Mouse (Mus musculus): ENCODE measurements around the gene Ncor2. TPM values are rescaled to one million over a fixed set of nuclear protein-coding genes. Genes with fewer than 3 reads are reported as not detected.

The Ncor2 gene
- total RNA-seq, 2 experiments from 2014 or later = 67.8 to 89.5 TPM

DNA sequence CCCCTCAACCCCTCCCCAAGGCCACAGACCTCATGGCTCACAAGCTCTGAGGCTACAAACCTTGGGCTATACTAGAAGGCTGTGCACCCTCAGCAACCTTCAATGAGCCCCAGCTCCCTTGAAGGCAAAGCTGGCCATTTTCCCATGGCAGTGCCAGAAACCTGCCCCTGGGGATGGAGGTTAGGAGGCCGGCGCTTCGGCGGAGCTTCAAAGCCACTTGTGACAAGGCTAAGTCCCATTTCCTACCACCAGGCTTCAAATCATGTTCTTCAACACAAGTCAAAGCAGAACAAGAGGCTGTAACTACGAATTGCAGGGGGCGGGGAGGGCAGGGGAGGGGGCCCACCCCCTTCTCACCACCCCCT lies 122.7 kb downstream of the Ncor2 start:
- DNase-seq (ENCODE audit: low spot score) = no peak
- intact Hi-C loops (cut with DNase I) = loop anchor here (5.0 kb wide), 1 partner anchor 211 kb away; no protein-coding TSS in a partner anchor

DNA sequence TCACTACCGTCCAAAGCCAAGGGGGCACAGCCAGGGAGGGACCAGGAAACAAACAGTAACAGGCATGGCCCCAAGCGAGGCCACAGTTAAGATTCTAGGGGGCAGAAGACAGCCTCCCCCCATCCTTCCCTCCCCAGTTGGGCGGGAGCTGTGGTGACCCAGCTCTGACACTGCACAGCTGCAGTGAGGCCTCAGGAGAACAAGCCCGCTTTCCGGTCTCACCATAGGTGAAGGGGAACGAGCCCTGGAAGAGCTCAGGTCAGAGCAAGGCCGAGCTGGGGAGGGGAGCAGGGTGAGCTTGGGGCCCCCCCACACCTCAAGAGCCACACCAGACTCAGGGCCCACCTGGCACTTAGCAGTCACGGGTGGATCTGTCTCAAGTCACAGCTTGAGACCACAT lies 123.1 kb downstream of the Ncor2 start:
- intact Hi-C loops (cut with DNase I) = loop anchor here (5.0 kb wide), 1 partner anchor 211 kb away; no protein-coding TSS in a partner anchor

DNA sequence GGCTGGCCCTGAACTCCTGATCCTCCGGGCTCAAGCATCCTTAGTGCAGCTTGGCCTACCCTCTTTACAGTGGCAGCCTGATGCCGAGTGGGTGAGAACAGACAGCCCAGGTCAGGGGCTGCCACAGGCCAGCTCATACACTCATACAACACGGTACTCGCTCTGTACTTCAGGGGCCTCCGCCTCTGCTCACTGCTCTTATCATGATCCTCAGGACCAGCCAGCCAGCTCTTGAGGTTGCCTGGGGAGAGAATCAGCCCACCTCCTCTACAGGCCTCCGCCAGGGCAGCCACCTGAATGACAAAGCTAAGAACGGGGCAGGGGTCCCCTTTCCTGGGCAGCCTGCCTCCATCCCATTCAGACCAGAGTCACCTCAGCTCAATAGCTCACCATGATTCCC lies 125.4 kb downstream of the Ncor2 start:
- intact Hi-C loops (cut with DNase I) = no loop called here
- DNase-seq (ENCODE audit: low spot score) = no peak

More for the DNA sequence above, 123.1 kb downstream of the Ncor2 start:
- DNase-seq (ENCODE audit: low spot score) = no peak

DNA sequence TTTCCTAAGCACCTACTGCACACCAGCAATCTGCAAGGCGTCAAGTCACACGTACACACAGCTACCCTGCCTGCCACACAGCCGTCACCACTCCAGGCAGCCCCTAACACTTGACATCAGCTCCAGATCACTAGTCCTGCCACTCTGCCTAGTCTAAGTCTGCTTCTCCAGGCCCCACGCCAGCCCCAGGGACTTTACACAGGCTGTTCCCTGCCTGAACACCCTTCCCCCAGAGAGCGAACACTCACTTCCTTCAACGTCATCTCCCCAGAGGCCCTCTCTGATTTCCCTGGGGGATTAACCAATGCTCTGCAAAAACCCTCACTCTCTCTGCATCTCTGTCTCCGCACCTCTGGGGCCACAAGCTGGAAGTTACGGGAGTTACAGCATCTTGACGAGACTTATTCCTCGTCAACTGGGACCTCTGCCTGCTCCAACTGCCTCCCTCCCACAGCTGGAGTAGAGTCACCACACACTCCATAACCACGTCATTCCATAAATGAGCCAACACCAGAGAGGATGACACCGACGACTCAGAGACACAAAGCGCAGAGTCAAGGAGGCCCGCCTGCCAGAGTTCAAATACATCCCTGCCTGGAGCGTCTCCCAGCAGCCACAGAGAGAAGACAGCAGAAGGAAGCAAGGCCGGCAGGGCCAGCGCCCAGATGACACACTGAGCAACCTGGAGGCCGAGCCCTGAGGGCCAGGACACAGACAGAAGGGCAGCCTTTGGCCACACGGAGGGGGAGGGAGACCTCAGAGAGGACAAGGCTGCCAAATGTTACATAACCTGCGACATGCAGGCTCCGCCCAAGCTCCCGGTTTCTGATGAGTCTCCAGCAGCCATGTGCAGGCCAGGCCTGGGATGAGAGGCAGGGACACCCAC lies 126.2 kb downstream of the Ncor2 start:
- peak; percentile 80 for DNase-seq (ENCODE audit: low spot score)
- intact Hi-C loops (cut with DNase I) = no loop called here

DNA sequence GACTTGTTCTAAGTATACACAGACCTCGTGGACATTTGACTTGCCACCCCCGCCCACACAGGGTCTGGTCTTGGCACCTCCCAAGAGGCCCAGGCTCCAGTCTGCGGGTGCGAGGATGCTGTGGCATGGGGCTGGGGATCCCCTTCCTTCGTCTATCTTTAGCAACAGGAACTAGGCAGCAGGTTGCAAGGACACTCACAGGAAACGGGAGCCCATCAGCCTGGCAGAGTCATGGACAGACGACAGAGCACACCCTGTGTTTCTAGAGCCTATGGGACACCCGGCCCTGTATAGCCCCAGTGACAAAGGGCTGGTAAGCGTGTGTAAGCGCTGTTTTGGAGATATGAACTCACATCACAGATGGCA lies 126.8 kb downstream of the Ncor2 start:
- DNase-seq (ENCODE audit: low spot score) = no peak
- intact Hi-C loops (cut with DNase I) = no loop called here

DNA sequence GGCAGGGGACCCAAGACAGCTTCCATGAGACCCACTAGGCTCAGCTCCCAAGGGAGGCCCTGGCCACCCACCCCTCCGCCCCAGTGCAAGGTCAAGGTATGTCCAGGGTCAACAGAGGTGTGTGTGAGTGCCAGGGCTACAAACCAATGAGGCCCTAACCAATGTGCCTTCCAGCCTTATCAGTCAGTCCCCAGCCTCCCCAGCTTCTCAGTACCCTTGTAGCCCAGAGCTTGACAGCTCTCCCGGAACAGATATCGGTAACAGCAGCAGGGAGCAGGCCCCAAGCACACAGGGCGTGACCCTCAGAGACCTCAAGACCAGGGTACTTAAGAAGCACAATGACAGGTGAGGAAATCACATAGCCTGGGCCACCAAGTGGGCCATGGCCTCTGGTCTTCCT lies 129.5 kb downstream of the Ncor2 start:
- intact Hi-C loops (cut with DNase I) = no loop called here

DNA sequence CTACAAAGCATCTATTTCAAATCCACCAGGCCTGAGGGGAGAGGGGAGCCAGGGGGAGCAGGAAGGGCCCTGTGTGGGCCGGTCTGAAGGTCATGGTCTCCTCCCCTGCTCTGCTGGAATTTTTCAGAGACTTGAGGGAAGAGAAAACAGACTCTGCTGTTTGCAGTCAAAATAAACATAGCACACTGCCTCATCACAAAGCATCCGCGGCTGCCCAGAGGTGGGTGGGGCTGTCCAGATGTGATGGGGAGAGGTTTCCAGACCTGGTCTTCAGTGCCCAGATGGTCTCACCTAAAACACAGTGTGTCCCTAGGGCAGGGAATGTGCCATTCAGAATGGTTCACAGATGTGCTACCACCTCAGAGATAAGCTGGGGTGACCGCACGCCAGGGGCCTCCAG lies 132.6 kb downstream of the Ncor2 start:
- DNase-seq (ENCODE audit: low spot score) = no peak

More for the DNA sequence above, 129.5 kb downstream of the Ncor2 start:
- no peak for DNase-seq (ENCODE audit: low spot score)

DNA sequence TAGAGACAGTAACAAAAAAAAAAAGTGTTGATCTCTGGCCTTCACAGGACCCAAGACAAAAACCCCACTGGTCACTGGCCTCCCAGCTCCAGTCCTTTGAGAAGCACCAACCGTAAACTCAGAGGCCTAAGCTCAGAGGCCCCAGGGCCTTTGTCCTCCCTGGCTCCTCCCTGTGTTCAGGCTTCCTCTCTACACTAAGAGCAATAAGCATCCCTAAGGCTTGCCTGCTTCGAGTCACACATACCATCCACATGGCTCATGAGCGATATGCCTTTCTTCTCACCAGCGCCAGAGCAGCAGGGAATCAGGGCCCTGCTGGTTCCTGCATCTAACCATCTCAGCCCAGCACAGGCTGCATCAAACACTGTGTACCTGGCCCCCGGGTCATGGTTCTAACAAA lies 133.8 kb downstream of the Ncor2 start:
- intact Hi-C loops (cut with DNase I) = no loop called here
- DNase-seq (ENCODE audit: low spot score) = no peak

More for the DNA sequence above, 132.6 kb downstream of the Ncor2 start:
- intact Hi-C loops (cut with DNase I) = no loop called here

DNA sequence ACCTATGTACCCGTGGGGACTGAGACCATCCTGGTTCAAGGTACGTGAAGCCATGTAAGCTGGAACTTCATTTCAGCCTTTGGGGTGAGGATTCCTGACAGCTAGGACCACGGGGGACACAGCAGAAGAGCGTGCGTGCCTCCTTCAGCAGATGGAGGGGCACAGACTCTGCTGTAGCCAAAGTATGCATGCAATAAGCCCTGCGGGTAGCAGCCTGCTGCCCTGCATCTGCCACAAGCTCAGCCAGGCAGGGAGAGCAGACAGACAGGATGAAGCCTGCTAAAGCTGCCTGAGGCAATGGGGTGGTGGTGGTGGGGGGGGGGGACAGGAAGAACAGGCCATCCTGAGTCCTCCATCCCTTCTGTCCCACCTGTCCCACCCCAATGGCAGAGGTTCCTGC lies 135.6 kb downstream of the Ncor2 start:
- no peak for DNase-seq (ENCODE audit: low spot score)
- intact Hi-C loops (cut with DNase I) = no loop called here

DNA sequence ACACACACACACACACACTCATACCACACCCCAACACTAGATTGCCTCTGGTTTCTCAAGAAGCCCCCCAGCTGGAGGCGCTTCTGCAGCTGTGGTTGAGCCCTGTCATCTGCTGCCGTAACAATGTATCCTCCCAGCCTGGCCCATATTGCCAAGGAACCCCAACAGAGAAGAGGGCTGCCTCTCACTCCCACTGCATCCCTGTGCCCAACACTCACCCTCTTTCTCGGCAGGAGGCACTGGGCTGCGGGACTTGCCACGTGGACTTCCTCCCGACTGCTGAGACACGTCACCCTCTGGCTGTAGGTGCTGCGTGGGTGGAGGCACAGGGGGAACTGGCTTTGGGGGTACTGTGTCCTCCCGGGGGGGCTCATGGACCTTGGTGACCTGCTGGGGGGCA lies 137.4 kb downstream of the Ncor2 start:
- intact Hi-C loops (cut with DNase I) = no loop called here
- DNase-seq (ENCODE audit: low spot score) = no peak

DNA sequence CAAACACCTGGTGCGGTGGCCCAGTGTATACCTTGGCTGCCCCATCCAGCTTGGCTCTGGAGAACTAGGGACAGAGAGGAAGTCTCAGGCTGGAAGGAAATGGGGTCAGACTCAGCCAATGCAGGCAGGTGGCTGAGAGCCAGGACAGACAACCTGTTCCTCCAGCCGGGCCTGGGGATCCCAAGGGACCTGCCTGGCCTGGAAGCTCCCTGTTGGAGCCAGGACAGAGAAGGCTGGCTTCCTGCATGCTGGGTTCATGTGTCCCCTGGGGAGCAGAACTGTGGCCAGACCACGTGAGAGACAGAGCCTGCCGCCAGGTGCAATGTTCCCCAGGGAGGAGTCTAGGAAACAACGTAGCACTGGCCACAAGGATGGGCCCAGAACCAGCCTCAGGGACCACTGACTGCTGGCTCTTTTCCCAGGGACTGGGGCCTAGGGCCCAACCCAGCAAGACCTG lies 138.9 kb downstream of the Ncor2 start:
- DNase-seq (ENCODE audit: low spot score) = peak; percentile 91
- intact Hi-C loops (cut with DNase I) = no loop called here

DNA sequence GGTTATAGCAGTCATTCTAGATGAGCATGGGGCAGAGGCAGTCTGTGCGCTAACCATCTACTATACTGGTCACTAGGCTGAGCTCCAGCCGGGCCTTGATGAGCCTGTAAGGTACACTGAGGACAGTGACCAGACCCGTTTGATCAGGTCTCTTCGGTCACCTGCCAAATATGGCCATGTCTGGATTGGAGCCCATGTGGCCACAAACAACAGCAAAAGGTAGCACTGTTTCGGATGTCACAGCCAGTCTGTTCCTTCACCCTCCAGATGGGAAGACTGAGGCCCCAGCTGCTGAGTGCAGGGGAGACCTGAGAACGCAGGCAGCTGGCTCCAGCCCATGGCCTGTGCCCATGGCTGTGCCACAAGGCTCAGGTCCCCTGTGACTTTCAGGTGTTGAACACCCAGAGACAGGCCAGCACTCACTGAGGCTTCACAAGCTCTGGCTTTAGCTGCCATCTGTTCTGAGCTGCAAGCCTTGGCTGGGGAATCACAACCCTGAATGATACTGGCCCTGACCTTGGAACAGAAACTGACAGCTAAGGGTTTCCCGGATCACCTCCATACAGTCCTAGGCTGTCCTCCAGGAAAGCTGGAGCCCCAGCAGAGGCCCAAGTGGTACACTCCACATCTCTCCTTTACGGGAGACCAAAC lies 139.5 kb downstream of the Ncor2 start:
- no peak for DNase-seq (ENCODE audit: low spot score)
- intact Hi-C loops (cut with DNase I) = loop anchor here (5.0 kb wide), 1 partner anchor 43 kb away; no protein-coding TSS in a partner anchor

DNA sequence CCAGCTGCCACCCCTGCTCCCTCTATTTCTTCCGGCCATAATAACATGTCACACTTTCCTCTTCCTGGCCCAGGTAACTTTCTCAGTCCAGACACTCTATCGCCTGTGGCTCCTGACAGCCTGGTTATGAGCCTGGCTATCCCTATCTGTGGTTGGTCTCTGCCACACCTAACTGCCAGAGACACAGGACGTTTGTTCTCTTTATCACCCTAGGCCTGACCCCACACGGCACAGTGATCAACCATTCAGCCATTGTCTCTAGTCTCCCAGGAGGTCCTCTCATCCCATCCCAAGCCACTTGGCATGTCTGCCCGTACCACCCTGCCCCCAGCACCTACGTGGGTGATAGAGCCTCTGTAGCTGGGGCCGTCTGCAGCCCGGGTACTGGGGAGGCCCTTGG lies 142.5 kb downstream of the Ncor2 start:
- no peak for DNase-seq (ENCODE audit: low spot score)
- intact Hi-C loops (cut with DNase I) = loop anchor here (5.0 kb wide), 1 partner anchor 46 kb away; no protein-coding TSS in a partner anchor

DNA sequence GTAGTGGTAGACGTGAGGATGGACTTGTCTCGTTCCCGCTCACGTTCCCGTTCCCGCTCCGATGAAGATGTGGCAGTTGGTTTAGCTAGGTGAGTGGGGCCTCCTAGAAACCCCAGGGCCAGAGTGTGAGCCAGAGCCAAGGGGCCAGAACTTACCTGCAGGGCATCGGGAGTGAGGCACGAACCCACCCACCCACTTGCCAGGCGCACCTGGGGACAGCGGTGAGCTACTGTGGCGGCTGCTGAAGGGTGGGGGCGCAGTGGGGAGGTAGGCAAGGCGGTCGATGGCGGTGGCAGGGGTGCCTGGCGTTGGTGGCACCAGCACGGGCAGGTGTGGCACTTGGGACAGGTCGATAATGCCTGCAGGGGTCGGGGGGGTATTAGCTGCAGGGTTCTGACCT lies 150.1 kb downstream of the Ncor2 start:
- intact Hi-C loops (cut with DNase I) = no loop called here
- DNase-seq (ENCODE audit: low spot score) = no peak

DNA sequence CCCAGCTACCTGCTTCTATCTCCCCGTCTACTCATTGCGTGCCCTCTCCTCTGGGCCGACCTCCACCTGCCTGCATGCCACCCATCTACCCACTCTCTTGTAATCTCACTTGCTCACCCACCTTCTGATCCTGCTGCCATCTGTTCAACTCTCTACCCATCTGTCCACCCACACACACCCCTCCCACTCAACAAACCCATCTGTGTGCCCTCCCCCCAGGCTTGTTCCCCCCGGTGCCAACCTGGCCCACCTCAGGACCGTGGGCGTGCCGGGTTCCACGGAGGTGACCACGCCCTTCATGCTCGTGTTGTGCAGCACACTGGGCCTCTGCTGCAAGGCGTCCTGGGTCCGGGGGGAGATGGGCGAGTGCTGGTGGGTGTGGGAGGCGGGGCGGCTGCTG lies 150.6 kb downstream of the Ncor2 start:
- DNase-seq (ENCODE audit: low spot score) = no peak
- intact Hi-C loops (cut with DNase I) = no loop called here

DNA sequence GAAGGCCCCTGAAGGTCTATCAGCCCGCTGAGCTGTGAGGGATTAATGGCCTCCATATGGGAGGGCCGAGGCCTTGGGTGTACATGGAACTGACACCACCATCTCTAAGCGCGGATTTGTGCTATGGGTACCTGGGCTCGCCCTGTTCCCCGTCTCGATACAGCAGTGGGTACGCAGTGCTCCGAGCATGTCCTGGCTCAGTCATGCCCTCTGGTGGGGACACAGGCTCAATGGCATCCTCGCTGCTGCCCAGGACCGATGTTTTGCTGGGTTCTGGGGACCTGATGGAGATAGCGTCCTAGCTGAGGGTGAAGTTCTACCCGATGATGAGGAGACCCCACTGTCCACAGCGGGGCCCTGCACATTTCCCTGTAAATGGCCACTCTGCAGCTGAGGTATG lies 155.0 kb downstream of the Ncor2 start:
- intact Hi-C loops (cut with DNase I) = loop anchor here (5.0 kb wide), 1 partner anchor 43 kb away; no protein-coding TSS in a partner anchor
- no peak for DNase-seq (ENCODE audit: low spot score)

DNA sequence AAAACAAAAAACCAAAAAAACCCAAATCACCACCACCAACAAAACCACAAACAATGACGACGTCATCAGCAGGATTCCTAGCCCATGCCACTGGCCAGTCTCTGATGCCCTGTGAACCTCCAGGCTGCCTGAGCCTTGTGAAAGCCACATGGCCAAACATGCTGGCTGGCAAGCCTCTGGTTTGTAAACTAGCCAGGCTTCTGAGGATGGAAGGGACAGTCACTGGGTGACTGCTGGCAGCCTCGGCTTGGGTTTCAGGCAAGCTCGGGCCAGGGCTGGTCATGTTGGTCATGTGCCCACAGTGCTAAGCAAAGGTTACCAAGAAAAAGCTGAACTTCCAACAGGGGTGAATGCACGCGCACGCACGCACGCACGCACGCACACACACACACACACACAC lies 157.7 kb downstream of the Ncor2 start:
- intact Hi-C loops (cut with DNase I) = loop anchor here (5.0 kb wide), 1 partner anchor 46 kb away; no protein-coding TSS in a partner anchor
- DNase-seq (ENCODE audit: low spot score) = peak; percentile 33

DNA sequence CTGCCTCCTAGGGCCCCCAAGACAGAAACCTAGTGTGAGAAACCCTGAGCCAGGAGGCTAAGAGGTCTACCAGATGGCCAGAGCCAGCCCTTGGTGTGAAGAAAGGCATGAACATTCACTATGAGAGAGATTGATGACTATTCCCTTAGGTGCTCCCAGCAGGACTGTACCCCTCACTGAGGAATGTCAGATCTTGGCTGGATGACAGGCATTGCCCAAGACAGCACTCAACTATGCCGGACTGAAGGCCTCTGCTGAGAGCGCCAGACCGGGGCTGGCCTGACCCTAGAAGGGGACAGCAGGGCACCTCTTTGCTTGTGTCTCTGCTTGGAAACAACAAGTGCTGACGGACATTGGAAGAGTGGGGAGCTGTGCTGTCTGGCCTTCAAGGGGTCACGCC lies 159.9 kb downstream of the Ncor2 start:
- no peak for DNase-seq (ENCODE audit: low spot score)
- intact Hi-C loops (cut with DNase I) = loop anchor here (5.0 kb wide), 2 partner anchors 88 to 248 kb away; no protein-coding TSS in a partner anchor

DNA sequence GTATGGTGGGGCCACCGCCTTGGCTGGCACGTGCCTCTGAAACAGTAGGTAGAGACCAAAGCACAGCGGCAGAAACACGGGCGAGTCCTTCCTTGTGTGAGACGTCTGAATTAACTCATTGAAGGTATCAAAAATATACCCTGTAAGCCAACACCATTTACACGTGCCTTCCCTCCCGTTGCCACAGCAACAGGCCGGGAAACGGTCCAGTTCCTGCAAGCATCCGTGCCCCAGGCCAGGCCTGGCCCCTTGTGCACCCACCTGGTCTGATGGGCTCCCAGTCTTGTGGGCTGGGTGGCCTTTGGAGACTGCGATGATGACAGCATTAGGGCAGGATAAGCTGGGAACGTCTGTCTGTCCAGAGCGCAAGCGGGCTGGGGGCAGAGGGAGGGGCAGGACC lies 161.7 kb downstream of the Ncor2 start:
- no peak for DNase-seq (ENCODE audit: low spot score)
- intact Hi-C loops (cut with DNase I) = loop anchor here (5.0 kb wide), 2 partner anchors 90 to 250 kb away; no protein-coding TSS in a partner anchor

DNA sequence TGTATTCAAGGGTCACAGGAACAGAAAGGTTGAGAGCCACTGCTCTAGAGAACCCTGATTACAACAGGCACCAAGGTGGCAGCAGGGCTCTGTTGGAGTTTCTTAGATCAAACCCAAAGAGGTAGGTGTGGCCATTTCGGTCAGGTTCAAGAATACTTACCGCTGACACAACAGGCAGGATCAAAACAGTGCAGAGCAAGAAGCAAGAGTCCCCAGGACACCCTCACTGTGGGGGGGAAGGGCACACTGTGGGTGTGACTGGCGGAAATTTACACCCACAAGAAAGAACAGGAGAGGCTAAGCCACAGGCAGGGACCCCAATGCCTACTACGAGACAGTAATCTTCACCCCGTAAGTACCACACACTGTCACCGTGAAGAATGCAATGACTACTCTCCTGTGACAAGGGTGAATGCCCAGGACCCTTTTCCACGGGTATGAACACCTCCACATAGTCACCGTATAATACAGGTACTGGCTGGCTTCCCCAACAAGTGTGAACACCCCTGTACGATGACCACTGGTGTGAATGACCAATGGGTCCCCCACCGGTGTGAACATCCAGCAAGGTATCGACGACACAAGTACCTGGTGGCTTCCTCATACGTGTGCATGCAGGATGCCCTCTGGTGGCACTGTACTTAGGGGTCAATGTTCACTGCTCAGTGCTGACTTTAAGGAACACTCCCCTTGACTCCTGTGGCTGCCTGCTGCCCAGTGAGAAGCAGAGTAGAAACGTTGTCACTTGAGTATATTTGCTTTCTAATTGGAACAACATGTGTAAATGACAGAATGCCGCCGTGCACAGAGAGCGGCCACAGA lies 162.4 kb downstream of the Ncor2 start:
- no peak for DNase-seq (ENCODE audit: low spot score)
- intact Hi-C loops (cut with DNase I) = loop anchor here (5.0 kb wide), 2 partner anchors 91 to 251 kb away; no protein-coding TSS in a partner anchor

Data from heart, postnatal 25 days (tissue).